Mouse (Mus musculus) myocyte (in vitro differentiated cells): ENCODE measurements around the gene Kcnh3. TPM values are rescaled to one million over a fixed set of nuclear protein-coding genes. Genes with fewer than 3 reads are reported as not detected.
A peak's percentile ranks its signal among the peaks of the same experiment; 100 is the strongest.

ENCODE experiments used
- H3K27me3 ChIP-seq: one replicate; pipeline ENCODE4 v1.6.1; 2011; ENCODE audit not compliant: control insufficient read depth, insufficient read depth, insufficient read length
- H3K36me3 ChIP-seq: one replicate; pipeline ENCODE4 v1.6.1; 2011; ENCODE audit not compliant: control insufficient read depth, insufficient read depth
- H3K4me2 ChIP-seq: one replicate; pipeline ENCODE4 v1.6.1; 2011; ENCODE audit warnings: low read depth, control low read depth
- H3K4me3 ChIP-seq: one replicate; pipeline ENCODE4 v1.5.1; 2011; ENCODE audit warnings: mild to moderate bottlenecking, control low read depth, moderate library complexity
- H3K79me2 ChIP-seq: one replicate; pipeline ENCODE4 v1.6.1; 2011; ENCODE audit not compliant: control insufficient read depth, insufficient read depth
- H3ac ChIP-seq: one replicate; pipeline ENCODE4 v1.6.1; 2011; ENCODE audit not compliant: control insufficient read depth, insufficient read length
- CEBPB ChIP-seq: IDR thresholded peaks from 2 replicates; pipeline ENCODE4 v1.6.1; 2011; ENCODE audit warnings: mild to moderate bottlenecking, moderate library complexity; ENCODE audit not compliant: poor library complexity, insufficient read depth, severe bottlenecking
- E2F4 ChIP-seq: IDR thresholded peaks from one replicate; pipeline ENCODE4 v1.6.1; 2011; ENCODE audit warnings: mild to moderate bottlenecking, control low read depth, moderate library complexity; ENCODE audit not compliant: insufficient read depth
- MAX ChIP-seq: IDR thresholded peaks from one replicate; pipeline ENCODE4 v1.6.1; 2011; ENCODE audit warnings: low read depth, mild to moderate bottlenecking, control low read depth
- MYOD1 ChIP-seq, 3 experiments: IDR thresholded peaks; one replicate each; pipeline ENCODE4 v1.6.1; 2011; ENCODE audit warnings: control low read depth in 2 of 3, low read depth in 2 of 3, mild to moderate bottlenecking in 2 of 3, moderate library complexity in 1 of 3; ENCODE audit not compliant: insufficient read length in 2 of 3, control insufficient read depth in 1 of 3
- MYOG ChIP-seq, 3 experiments: IDR thresholded peaks; one replicate each; pipeline ENCODE4 v1.6.1; 2011; ENCODE audit warnings: control low read depth in 2 of 3, low read depth in 2 of 3, mild to moderate bottlenecking in 2 of 3; ENCODE audit not compliant: insufficient read length in 2 of 3, control insufficient read depth in 1 of 3, insufficient read depth in 1 of 3
- POLR2A ChIP-seq: IDR thresholded peaks from one replicate; pipeline ENCODE4 v1.6.1; 2011; ENCODE audit warnings: low read depth, mild to moderate bottlenecking, control low read depth, moderate library complexity; ENCODE audit not compliant: insufficient read length
- POLR2AphosphoS2 ChIP-seq: IDR thresholded peaks from one replicate; pipeline ENCODE4 v1.6.1; 2011; ENCODE audit warnings: low read depth, control low read depth; ENCODE audit not compliant: insufficient read length
- REST ChIP-seq: IDR thresholded peaks from one replicate; pipeline ENCODE4 v1.6.1; 2011; ENCODE audit warnings: mild to moderate bottlenecking, control low read depth, moderate library complexity; ENCODE audit not compliant: insufficient read depth, insufficient read length
- SRF ChIP-seq: IDR thresholded peaks from one replicate; pipeline ENCODE4 v1.6.1; 2011; ENCODE audit warnings: low read depth; ENCODE audit not compliant: control insufficient read depth, insufficient read length
- TCF12 ChIP-seq: IDR thresholded peaks from one replicate; pipeline ENCODE4 v1.6.1; 2011; ENCODE audit warnings: mild to moderate bottlenecking, control low read depth; ENCODE audit not compliant: poor library complexity, insufficient read depth, severe bottlenecking
- TCF3 ChIP-seq: IDR thresholded peaks from one replicate; pipeline ENCODE4 v1.6.1; 2011; ENCODE audit warnings: low read depth, control low read depth; ENCODE audit not compliant: insufficient read length
- USF1 ChIP-seq: IDR thresholded peaks from one replicate; pipeline ENCODE4 v1.6.1; 2011; ENCODE audit warnings: low read depth, mild to moderate bottlenecking, control low read depth, moderate library complexity
- polyA plus RNA-seq: library from polyadenylated mRNA; unstranded; fragments of >200 nt; fragmentation: generic; extraction: Trizol; gene quantifications from one replicate; pipeline ENCODE4 v1.2.1, GENCODE M21; 2012; ENCODE audit warnings: missing spikeins

Kcnh3 gene
- polyA plus RNA-seq, 1 experiment, result 0.17 TPM

- H3ac ChIP-seq, result no peak overlapping the region
- H3K4me3 ChIP-seq, result no peak overlapping the region
- no peaks in the 10 kb centered on the region for H3K27me3 ChIP-seq
- H3K4me2 ChIP-seq, result no peak overlapping the region
- no peaks in the 10 kb centered on the region for H3K79me2 ChIP-seq
- TF ChIP-seq E2F4 (no peak), TCF3 (no peak), USF1 (no peak), REST (no peak), POLR2A (no peak), MYOG (IDR thresholded peaks at IDR 0.05; ENCODE audit: control insufficient read depth in 1 of 3, insufficient read depth in 1 of 3, insufficient read length in 2 of 3, low read depth in 2 of 3) (no peak), SRF (no peak), CEBPB (no peak), MYOD1 (IDR thresholded peaks at IDR 0.05; ENCODE audit: control insufficient read depth in 1 of 3, insufficient read length in 2 of 3, low read depth in 2 of 3) (no peak), TCF12 (no peak), POLR2AphosphoS2 (no peak), MAX (no peak)
- no peaks in the 10 kb centered on the region for H3K36me3 ChIP-seq
Observed at GRCm38 (mm10) chr15:99283456-99283855, 58.8 kb downstream of the Kcnh3 start.

GRCm38 (mm10) chr15:99284527-99285188, 60.0 kb downstream of the Kcnh3 start:
- Histone ChIP-seq H3ac (no peak overlapping the region), H3K36me3 (no peaks in the 10 kb centered on the region), H3K4me3 (no peak overlapping the region), H3K27me3 (no peaks in the 10 kb centered on the region), H3K4me2 (no peak overlapping the region), H3K79me2 (no peaks in the 10 kb centered on the region)
- TF ChIP-seq POLR2A, result no peak
- no peak for TF ChIP-seq SRF
- no peak for TF ChIP-seq POLR2AphosphoS2
- no peak for TF ChIP-seq USF1
- TF ChIP-seq CEBPB, result peak; percentile 27; the same call in 1 of the 2 replicates

GRCm38 (mm10) chr15:99285189-99285535, 60.5 kb downstream of the Kcnh3 start:
- no peaks in the 10 kb centered on the region for H3K36me3 ChIP-seq
- no peak overlapping the region for H3K4me2 ChIP-seq
- no peaks in the 10 kb centered on the region for H3K79me2 ChIP-seq
- H3K4me3 ChIP-seq, result no peak overlapping the region
- no peak overlapping the region for H3ac ChIP-seq
- TF ChIP-seq SRF (no peak), POLR2AphosphoS2 (no peak), TCF12 (no peak)
- no peaks in the 10 kb centered on the region for H3K27me3 ChIP-seq

DNA sequence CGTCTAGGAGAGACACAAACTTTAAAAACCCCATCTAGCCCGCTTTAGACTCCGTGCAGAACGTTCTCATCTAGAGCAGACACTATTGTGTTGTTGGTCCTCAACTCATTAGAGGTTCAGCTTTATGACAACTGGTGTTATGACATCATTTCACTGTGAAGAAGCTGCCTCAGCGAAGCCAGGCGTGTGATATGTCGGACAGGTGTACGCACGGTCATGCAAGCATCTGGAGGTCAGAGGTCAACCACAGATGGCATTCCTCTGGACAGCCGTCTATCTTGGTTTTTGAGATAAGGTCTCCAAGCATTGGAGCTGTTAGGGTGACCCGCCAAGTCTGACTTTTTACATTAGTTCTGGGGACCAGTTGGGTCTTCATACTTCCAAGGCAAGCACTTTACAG, 65.9 kb downstream of the Kcnh3 start:
- Histone ChIP-seq H3K36me3 (no peaks in the 10 kb centered on the region), H3K4me3 (no peak overlapping the region), H3K79me2 (no peaks in the 10 kb centered on the region), H3K4me2 (no peak overlapping the region), H3ac (no peak overlapping the region), H3K27me3 (no peaks in the 10 kb centered on the region)
- no peak for TF ChIP-seq CEBPB
- peak; percentile 78 for TF ChIP-seq TCF3
- TF ChIP-seq MYOG (IDR thresholded peaks at IDR 0.05; ENCODE audit: control insufficient read depth in 1 of 3, insufficient read depth in 1 of 3, insufficient read length in 2 of 3, low read depth in 2 of 3), result peak in 2 of 3 experiments; percentile 73 to 89
- no peak for TF ChIP-seq POLR2A
- TF ChIP-seq POLR2AphosphoS2, result no peak
- no peak for TF ChIP-seq MAX
- no peak for TF ChIP-seq REST
- peak; percentile 31 for TF ChIP-seq TCF12
- TF ChIP-seq SRF, result no peak
- TF ChIP-seq USF1, result no peak
- TF ChIP-seq MYOD1 (IDR thresholded peaks at IDR 0.05; ENCODE audit: control insufficient read depth in 1 of 3, insufficient read length in 2 of 3, low read depth in 2 of 3), result peak in 2 of 3 experiments; percentile 93 to 94
- no peak for TF ChIP-seq E2F4

Other genes with a start within 250 kb of the Kcnh3 start
- gene Tuba1c, start 195.0 kb upstream of the Kcnh3 start, polyA plus RNA-seq, result 462 TPM
- gene Prph, start 169.7 kb upstream of the Kcnh3 start, polyA plus RNA-seq, result 0.98 TPM
- 18.6 TPM for gene Troap, start 150.3 kb upstream of the Kcnh3 start, polyA plus RNA-seq
- 0.10 TPM for gene C1ql4, start 137.0 kb upstream of the Kcnh3 start, polyA plus RNA-seq
- gene Dnajc22, start 131.7 kb upstream of the Kcnh3 start, polyA plus RNA-seq, result 0.78 TPM
- gene Spats2, start 98.9 kb upstream of the Kcnh3 start, polyA plus RNA-seq, result 39.1 TPM
- gene Mcrs1, start 27.1 kb downstream of the Kcnh3 start, polyA plus RNA-seq, result 99.1 TPM
- gene Prpf40b, start 70.2 kb downstream of the Kcnh3 start, polyA plus RNA-seq, result 59.7 TPM
- gene Fam186b, start 71.0 kb downstream of the Kcnh3 start, polyA plus RNA-seq, result 0.06 TPM
- gene Fmnl3, start 145.6 kb downstream of the Kcnh3 start, polyA plus RNA-seq, result 62.6 TPM
- 691 TPM for gene Tmbim6, start 168.0 kb downstream of the Kcnh3 start, polyA plus RNA-seq
- gene Nckap5l, start 232.9 kb downstream of the Kcnh3 start, polyA plus RNA-seq, result 40.9 TPM
- 11.8 TPM for gene Bcdin3d, start 249.9 kb downstream of the Kcnh3 start, polyA plus RNA-seq